Mouse (Mus musculus) heart, adult 2 months (tissue): ENCODE results near the gene Dglucy.

Experiments used
- CTCF ChIP-seq: fragments of 200-600 bp; IDR thresholded peaks from 2 replicates; pipeline ENCODE4 v1.8.1; 2022; ENCODE audit warnings: antibody characterized with exemption, mild to moderate bottlenecking, moderate library complexity
- POLR2A ChIP-seq: fragments of 200-500 bp; IDR thresholded peaks from 2 replicates; pipeline ENCODE4 v1.6.1; 2011; ENCODE audit warnings: mild to moderate bottlenecking, low read depth, low read length, control low read depth; ENCODE audit not compliant: insufficient read depth

- TF ChIP-seq CTCF (no peak), POLR2A (no peak)
These were observed 38.5 kb upstream of the Dglucy start for GRCm38 (mm10) chr12:100740313-100740712.
